ENCODE assay signal across 34 mouse cellular contexts in the genomic region with DNA sequence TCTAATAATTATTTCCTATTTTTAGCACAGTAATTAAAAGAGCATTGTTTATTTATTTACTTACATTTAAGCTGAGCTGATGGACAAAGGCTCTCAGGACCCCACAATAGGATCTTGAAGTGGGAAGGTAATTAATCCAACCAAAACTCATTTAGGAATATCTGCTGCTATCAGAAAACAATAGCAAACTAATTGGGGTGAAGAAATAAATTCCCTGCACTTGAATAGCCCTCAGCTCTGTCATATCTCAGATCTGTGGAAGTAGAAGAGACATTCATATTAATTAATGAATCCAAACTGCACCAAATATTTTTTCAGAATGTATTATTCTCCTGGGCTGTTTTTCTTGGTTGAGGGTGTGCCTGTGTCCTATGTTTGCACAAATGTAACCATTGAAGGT.
"Had no signal": no experiment of that assay in that cellular context is flagged by ENCODE, and none has a peak within 500 bp of the region (broad histone marks: within the 10 kb centered on the region; RNA-seq: fewer than 3 reads in every experiment).

No protein-coding gene starts in this region.

- H3K4me2 ChIP-seq: heart, embryonic 11.5 days; heart, embryonic 12.5 days; heart, embryonic 13.5 days; heart, embryonic 15.5 days; hindbrain, embryonic 12.5 days; hindbrain, embryonic 13.5 days; hindbrain, embryonic 14.5 days; hindbrain, embryonic 15.5 days; intestine, embryonic 15.5 days; kidney, embryonic 15.5 days had no signal

- H3K36me3 ChIP-seq: heart, embryonic 10.5 days; heart, embryonic 12.5 days; heart, embryonic 13.5 days; heart, embryonic 15.5 days; hindbrain, embryonic 10.5 days; hindbrain, embryonic 12.5 days; hindbrain, embryonic 13.5 days; hindbrain, embryonic 15.5 days; intestine, embryonic 15.5 days; kidney, embryonic 15.5 days had no signal

- ATAC-seq: hindbrain, embryonic 16.5 days; inflammation-experienced regulatory T-cells, adult 6 months; intestine, embryonic 15.5 days; intestine, embryonic 16.5 days; intestine, postnatal 0 days had no signal

- H3K27me3 ChIP-seq: heart, embryonic 12.5 days; heart, embryonic 13.5 days; heart, embryonic 15.5 days; hindbrain, embryonic 12.5 days; hindbrain, embryonic 13.5 days; hindbrain, embryonic 15.5 days; intestine, embryonic 15.5 days; kidney, embryonic 15.5 days had no signal

- H3K27ac ChIP-seq: heart, embryonic 10.5 days; heart, embryonic 13.5 days; heart, embryonic 15.5 days; hindbrain, embryonic 10.5 days; hindbrain, embryonic 12.5 days; hindbrain, embryonic 13.5 days; hindbrain, embryonic 14.5 days; hindbrain, embryonic 15.5 days; intestine, embryonic 15.5 days; kidney, embryonic 15.5 days; kidney, postnatal 0 days; layer of hippocampus, adult 2 months had no signal

- H3K4me3 ChIP-seq: heart, embryonic 10.5 days; heart, embryonic 12.5 days; heart, embryonic 13.5 days; heart, embryonic 15.5 days; hindbrain, embryonic 10.5 days; hindbrain, embryonic 12.5 days; hindbrain, embryonic 13.5 days; hindbrain, embryonic 15.5 days; intestine, embryonic 15.5 days; kidney, embryonic 15.5 days; layer of hippocampus, adult 2 months had no signal

- DNase-seq: heart, postnatal 10 days; heart, postnatal 14 days; heart, postnatal 36 days; heart, postnatal 4 days; kidney, adult 11 months; kidney, adult 18-20 months; kidney, adult 2 months; kidney, adult 8-10 months; kidney, adult 9 months; kidney, postnatal 10 days; kidney, postnatal 14 days; kidney, postnatal 25 days; kidney, postnatal 36 days; kidney, postnatal 4 days; layer of hippocampus, adult 9-11 months; layer of hippocampus, postnatal 36 days had no signal

- H3K9ac ChIP-seq: heart, embryonic 12.5 days; heart, embryonic 13.5 days; heart, embryonic 15.5 days; hindbrain, embryonic 12.5 days; hindbrain, embryonic 13.5 days; hindbrain, embryonic 14.5 days; hindbrain, embryonic 15.5 days; intestine, embryonic 15.5 days; kidney, embryonic 15.5 days had no signal

- H3K4me1 ChIP-seq: heart, embryonic 10.5 days; heart, embryonic 12.5 days; heart, embryonic 13.5 days; heart, embryonic 15.5 days; hindbrain, embryonic 10.5 days; hindbrain, embryonic 12.5 days; hindbrain, embryonic 13.5 days; hindbrain, embryonic 15.5 days; intestine, embryonic 15.5 days; kidney, embryonic 15.5 days had no signal

- H3K9me3 ChIP-seq: heart, embryonic 10.5 days; heart, embryonic 12.5 days; heart, embryonic 13.5 days; heart, embryonic 15.5 days; hindbrain, embryonic 10.5 days; hindbrain, embryonic 12.5 days; hindbrain, embryonic 13.5 days; hindbrain, embryonic 15.5 days; intestine, embryonic 15.5 days; kidney, embryonic 15.5 days had no signal
